Mouse (Mus musculus) testis, adult 2 months (tissue): Measurements from ENCODE around the gene Rab11a. TPM values are rescaled to one million over a fixed set of nuclear protein-coding genes. Genes with fewer than 3 reads are reported as not detected.
"Not testable (repeated sequence)": the region's sequence is repeated elsewhere in the genome, so short reads cannot be mapped to it uniquely, and the experiment has no call there.

ENCODE experiments used
- H3K27ac ChIP-seq: fragments of 200-500 bp; 2 replicates; pipeline ENCODE4 v1.5.1; 2012; ENCODE audit warnings: low read depth, low read length; ENCODE audit not compliant: control insufficient read depth, insufficient read depth
- H3K27me3 ChIP-seq: fragments of 200-500 bp; 2 replicates; pipeline ENCODE4 v1.6.1; 2012; ENCODE audit warnings: mild to moderate bottlenecking, low read length, moderate library complexity; ENCODE audit not compliant: control insufficient read depth, insufficient read depth
- H3K36me3 ChIP-seq: fragments of 200-500 bp; 2 replicates; pipeline ENCODE4 v1.6.1; 2012; ENCODE audit warnings: mild to moderate bottlenecking, low read length; ENCODE audit not compliant: control insufficient read depth, insufficient read depth
- H3K4me1 ChIP-seq: fragments of 200-500 bp; 2 replicates; pipeline ENCODE4 v1.6.1; 2012; ENCODE audit warnings: low read length; ENCODE audit not compliant: control insufficient read depth, insufficient read depth
- H3K4me3 ChIP-seq: fragments of 200-500 bp; 2 replicates; pipeline ENCODE4 v1.5.1; 2012; ENCODE audit warnings: low read depth, mild to moderate bottlenecking, low read length, moderate library complexity, mixed read lengths; ENCODE audit not compliant: control insufficient read depth
- CTCF ChIP-seq: fragments of 200-500 bp; IDR thresholded peaks from 2 replicates; pipeline ENCODE4 v1.5.1; 2012; ENCODE audit warnings: low read depth, mild to moderate bottlenecking, inconsistent platforms, low read length, moderate library complexity; ENCODE audit not compliant: control insufficient read depth, insufficient read depth, insufficient replicate concordance
- POLR2A ChIP-seq: fragments of 200-500 bp; IDR thresholded peaks from 2 replicates; pipeline ENCODE4 v1.6.1; 2012; ENCODE audit warnings: low read depth, mild to moderate bottlenecking, inconsistent platforms, low read length, moderate library complexity; ENCODE audit not compliant: control insufficient read depth
- polyA plus RNA-seq: library from polyadenylated mRNA; depleted of rRNA; stranded (reverse); fragments of >200 nt; gene quantifications from 2 replicates; pipeline ENCODE4 v1.2.3, GENCODE M21; 2012

Gene Rab11a
- polyA plus RNA-seq, 1 experiment = 127 TPM

- no peaks in the 10 kb centered on the region for H3K27me3 ChIP-seq
- H3K27ac ChIP-seq = no peak overlapping the region
- H3K4me3 ChIP-seq = no peak overlapping the region
- TF ChIP-seq CTCF (no peak), POLR2A (no peak)
- no peaks in the 10 kb centered on the region for H3K36me3 ChIP-seq
- no peaks in the 10 kb centered on the region; the same call in 1 of the 2 replicates for H3K4me1 ChIP-seq
Measured at GRCm38 (mm10) chr9:64693094-64693493, 44.5 kb downstream of the Rab11a start.

GRCm38 (mm10) chr9:64691176-64691575 lies 46.4 kb downstream of the Rab11a start:
- Histone ChIP-seq H3K36me3 (no peaks in the 10 kb centered on the region), H3K4me1 (no peaks in the 10 kb centered on the region; the same call in 1 of the 2 replicates), H3K27me3 (no peaks in the 10 kb centered on the region), H3K27ac (no peak overlapping the region), H3K4me3 (no peak overlapping the region)
- TF ChIP-seq POLR2A (no peak), CTCF (peak; percentile 60; the same call in 1 of the 2 replicates)

DNA sequence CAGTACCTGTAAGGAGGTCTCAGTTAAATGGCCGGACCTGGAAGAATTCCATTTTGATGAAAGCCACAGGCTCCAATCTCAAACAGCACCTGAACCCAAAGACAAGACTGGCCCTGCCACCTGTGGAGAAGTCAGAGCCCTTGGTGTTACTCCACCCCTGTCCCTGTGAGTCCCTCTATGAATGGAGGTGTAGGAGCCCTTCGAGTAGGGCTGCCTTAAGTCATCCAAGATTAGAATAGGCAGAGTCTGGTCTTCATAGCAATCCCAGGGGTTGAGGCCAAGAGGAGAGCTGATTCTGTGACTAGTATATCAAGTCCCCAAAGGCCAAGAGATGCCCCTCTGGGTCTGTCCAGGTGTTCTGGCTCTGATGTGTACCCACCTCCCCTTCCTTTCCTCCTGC lies 46.8 kb downstream of the Rab11a start:
- no peaks in the 10 kb centered on the region; the same call in 1 of the 2 replicates for H3K4me1 ChIP-seq
- H3K36me3 ChIP-seq = no peaks in the 10 kb centered on the region
- H3K27ac ChIP-seq = no peak overlapping the region
- TF ChIP-seq CTCF (no peak), POLR2A (no peak)
- no peak overlapping the region for H3K4me3 ChIP-seq
- H3K27me3 ChIP-seq = no peaks in the 10 kb centered on the region

- H3K36me3 ChIP-seq = no peaks in the 10 kb centered on the region
- H3K27me3 ChIP-seq = no peaks in the 10 kb centered on the region
- peak overlapping the region; percentile 67 for H3K4me3 ChIP-seq
- TF ChIP-seq CTCF (no peak), POLR2A (no peak)
- H3K27ac ChIP-seq = no peak overlapping the region
- peaks cover 2% of the 10 kb centered on the region; the same call in 1 of the 2 replicates for H3K4me1 ChIP-seq
Measured at GRCm38 (mm10) chr9:64688015-64688394, 49.6 kb downstream of the Rab11a start.

DNA sequence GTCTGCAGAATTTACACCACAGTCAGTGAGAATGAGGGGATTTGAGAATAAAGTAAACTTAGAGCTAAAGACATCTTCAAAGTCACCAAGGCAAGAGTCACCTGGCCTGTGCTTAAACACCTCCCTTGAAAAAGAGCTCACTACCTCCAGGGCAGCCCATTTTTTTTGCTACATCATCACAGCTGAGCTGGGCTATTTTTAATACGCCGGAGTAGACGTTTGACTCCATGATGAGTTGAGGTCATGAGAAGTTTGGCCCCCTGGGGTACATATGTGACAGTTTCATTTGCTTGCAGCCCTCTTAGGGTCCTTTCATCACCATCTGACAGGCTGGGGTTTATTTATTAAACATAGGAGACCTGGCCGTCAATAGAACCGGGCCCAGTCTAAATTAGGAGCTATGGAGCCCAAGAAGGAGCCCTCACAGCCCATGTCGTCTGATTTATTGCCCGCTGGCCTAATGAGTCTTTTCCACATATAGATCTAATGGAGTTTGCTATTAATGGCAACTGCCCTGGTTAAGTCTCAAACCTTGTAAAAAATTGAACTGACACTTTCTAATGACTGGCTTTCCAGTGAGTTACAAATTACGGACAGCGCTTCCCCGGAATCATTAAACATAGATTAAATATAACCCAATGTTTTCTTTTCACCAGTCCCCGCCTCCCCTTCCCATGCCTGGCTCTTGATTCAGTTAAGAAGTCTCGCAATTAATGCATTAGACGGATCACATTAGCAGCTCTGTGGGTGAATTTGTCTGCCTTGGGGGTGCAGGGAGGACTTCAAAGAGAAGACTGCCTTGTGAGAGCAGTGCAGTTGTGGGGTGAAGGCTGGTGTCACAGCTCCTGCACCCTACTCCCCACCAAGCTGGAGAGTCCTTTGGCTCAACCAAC lies 50.2 kb downstream of the Rab11a start:
- H3K4me1 ChIP-seq = peaks cover 2% of the 10 kb centered on the region; the same call in 1 of the 2 replicates
- TF ChIP-seq CTCF (no peak), POLR2A (no peak)

GRCm38 (mm10) chr9:64671341-64672319 lies 65.9 kb downstream of the Rab11a start:
- not testable (repeated sequence) for H3K36me3 ChIP-seq, H3K27me3 ChIP-seq, H3K27ac ChIP-seq, H3K4me1 ChIP-seq, H3K4me3 ChIP-seq

More for the DNA sequence above, 50.2 kb downstream of the Rab11a start:
- no peaks in the 10 kb centered on the region for H3K27me3 ChIP-seq
- H3K27ac ChIP-seq = no peak overlapping the region
- H3K4me3 ChIP-seq = peak overlapping the region; percentile 67
- H3K36me3 ChIP-seq = no peaks in the 10 kb centered on the region

DNA sequence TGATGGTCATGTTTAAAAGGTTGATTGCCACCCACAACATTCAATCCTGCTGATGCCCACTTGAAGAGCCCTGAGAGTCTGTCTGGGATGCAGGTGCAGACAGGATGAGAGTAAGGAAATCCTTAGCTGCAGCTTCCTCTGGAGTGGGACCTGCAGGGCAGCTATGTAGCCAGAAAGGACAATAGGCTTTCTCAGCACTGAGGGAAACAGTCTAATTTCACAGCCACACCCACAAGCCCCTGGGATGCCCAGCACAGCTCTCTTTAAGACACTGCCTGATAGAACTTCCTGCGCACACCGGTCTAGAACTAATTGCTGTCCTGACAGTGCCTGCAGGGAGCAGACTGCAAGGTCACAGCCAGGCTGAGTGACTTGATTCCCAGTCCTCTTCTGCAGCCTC lies 69.6 kb downstream of the Rab11a start:
- Histone ChIP-seq H3K4me3 (no peak overlapping the region), H3K4me1 (peaks cover 3% of the 10 kb centered on the region), H3K27ac (no peak overlapping the region), H3K36me3 (no peaks in the 10 kb centered on the region), H3K27me3 (no peaks in the 10 kb centered on the region)
- TF ChIP-seq CTCF (no peak), POLR2A (no peak)
